Mouse (Mus musculus) CH12.LX (cell line): Measurements from ENCODE around the gene Dhx32. TPM values are rescaled to one million over a fixed set of nuclear protein-coding genes. Genes with fewer than 3 reads are reported as not detected.

Source experiments
- DNase-seq: peaks from one replicate; pipeline ENCODE4 v3.0.0-alpha.2; 2013; ENCODE audit errors: extremely low read depth
- H3K27ac ChIP-seq: 2 replicates; pipeline ENCODE4 v1.5.1; 2012; ENCODE audit warnings: low read depth, mild to moderate bottlenecking, control low read depth, moderate library complexity; ENCODE audit not compliant: insufficient read depth
- H3K27me3 ChIP-seq: replicated peaks from 2 replicates; pipeline ENCODE3; 2012; ENCODE audit warnings: inconsistent platforms
- H3K36me3 ChIP-seq, 2 experiments: replicated peaks in 1 of 2; 2 replicates each; pipeline versions ENCODE3 to v1.6.1; 2012; ENCODE audit warnings: inconsistent platforms in 1 of 2, low read length in 1 of 2, mild to moderate bottlenecking in 1 of 2, mixed read lengths in 1 of 2, moderate library complexity in 1 of 2; ENCODE audit not compliant: control insufficient read depth in 1 of 2, insufficient read depth in 1 of 2
- H3K4me1 ChIP-seq, 2 experiments: 2 replicates each; pipeline ENCODE4 v1.6.1; 2012; ENCODE audit warnings: inconsistent platforms in 1 of 2, moderate library complexity in 1 of 2; ENCODE audit not compliant: insufficient read depth in 2 of 2, control insufficient read depth in 1 of 2
- H3K4me2 ChIP-seq: 2 replicates; pipeline ENCODE4 v1.6.1; 2012; ENCODE audit warnings: low read depth, mild to moderate bottlenecking, control low read depth; ENCODE audit not compliant: poor library complexity, insufficient read depth, severe bottlenecking
- H3K4me3 ChIP-seq, 3 experiments: fragments of 150-350 bp in 1 of 3; sonication (generic) in 1 of 3; replicated peaks in 1 of 3; 2 replicates each; pipeline versions ENCODE3 to v1.5.1; 2011 to 2012; ENCODE audit warnings: low read depth in 2 of 3, low read length in 2 of 3, mild to moderate bottlenecking in 2 of 3, moderate library complexity in 2 of 3, control low read depth in 1 of 3, improper control_type of control experiment in 1 of 3, inconsistent platforms in 1 of 3, mixed read lengths in 1 of 3; ENCODE audit not compliant: poor library complexity in 1 of 3
- H3K79me2 ChIP-seq: replicated peaks from 2 replicates; pipeline ENCODE4 v1.6.1; 2012; ENCODE audit warnings: mild to moderate bottlenecking, moderate library complexity; ENCODE audit not compliant: control insufficient read depth, poor library complexity, insufficient read depth, severe bottlenecking; ENCODE audit errors: extremely low read depth
- H3K9ac ChIP-seq: 2 replicates; pipeline ENCODE4 v1.6.1; 2012; ENCODE audit warnings: low read depth, mild to moderate bottlenecking, control low read depth, moderate library complexity; ENCODE audit not compliant: insufficient read depth
- H3K9me3 ChIP-seq: replicated peaks from 2 replicates; pipeline ENCODE3; 2012; ENCODE audit warnings: low read length, inconsistent platforms, mixed read lengths
- BHLHE40 ChIP-seq: IDR thresholded peaks from 2 replicates; pipeline ENCODE4 v1.6.1; 2011; ENCODE audit warnings: mild to moderate bottlenecking, low read depth, low read length, improper control_type of control experiment
- CHD1 ChIP-seq: IDR thresholded peaks from 2 replicates; pipeline ENCODE4 v1.6.1; 2012; ENCODE audit warnings: low read depth, low read length, improper control_type of control experiment, inconsistent platforms
- CHD2 ChIP-seq: IDR thresholded peaks from 2 replicates; pipeline ENCODE4 v1.6.1; 2011; ENCODE audit warnings: low read length, improper control_type of control experiment
- ELF1 ChIP-seq: IDR thresholded peaks from 2 replicates; pipeline ENCODE4 v1.6.1; 2014; ENCODE audit warnings: low read depth, mild to moderate bottlenecking, inconsistent platforms, low read length, improper control_type of control experiment
- ETS1 ChIP-seq: conservative IDR thresholded peaks from 2 replicates; pipeline ENCODE4 v1.6.1; 2012; ENCODE audit warnings: low read depth, mild to moderate bottlenecking, inconsistent platforms, low read length, improper control_type of control experiment, moderate library complexity
- GABPA ChIP-seq: IDR thresholded peaks from 2 replicates; pipeline ENCODE4 v1.6.1; 2012; ENCODE audit warnings: low read depth, low read length, improper control_type of control experiment, inconsistent platforms; ENCODE audit not compliant: insufficient replicate concordance
- HCFC1 ChIP-seq: IDR thresholded peaks from 2 replicates; pipeline ENCODE4 v1.6.1; 2012; ENCODE audit warnings: low read depth, mild to moderate bottlenecking, inconsistent platforms, low read length, improper control_type of control experiment
- IRF4 ChIP-seq: IDR thresholded peaks from 2 replicates; pipeline ENCODE4 v1.6.1; 2014; ENCODE audit warnings: low read depth, mild to moderate bottlenecking, inconsistent platforms, low read length, improper control_type of control experiment
- JUN ChIP-seq: IDR thresholded peaks from 2 replicates; pipeline ENCODE4 v1.6.1; 2011; ENCODE audit warnings: low read depth, mild to moderate bottlenecking, low read length, improper control_type of control experiment, moderate library complexity; ENCODE audit not compliant: insufficient read depth
- JUND ChIP-seq: conservative IDR thresholded peaks from 2 replicates; pipeline ENCODE4 v1.6.1; 2011; ENCODE audit warnings: low read depth, low read length, improper control_type of control experiment
- KAT2A ChIP-seq: IDR thresholded peaks from 2 replicates; pipeline ENCODE4 v1.6.1; 2012; ENCODE audit warnings: low read length, improper control_type of control experiment, inconsistent platforms; ENCODE audit not compliant: insufficient replicate concordance
- MXI1 ChIP-seq: IDR thresholded peaks from 2 replicates; pipeline ENCODE4 v1.6.1; 2011; ENCODE audit warnings: mild to moderate bottlenecking, low read depth, low read length, improper control_type of control experiment
- NELFE ChIP-seq: IDR thresholded peaks from 2 replicates; pipeline ENCODE4 v1.6.1; 2011; ENCODE audit warnings: low read depth, low read length, improper control_type of control experiment
- TBP ChIP-seq: conservative IDR thresholded peaks from 2 replicates; pipeline ENCODE4 v1.6.1; 2011; ENCODE audit warnings: low read depth, low read length, improper control_type of control experiment
- USF1 ChIP-seq: IDR thresholded peaks from 2 replicates; pipeline ENCODE4 v1.6.1; 2014; ENCODE audit warnings: low read depth, mild to moderate bottlenecking, inconsistent platforms, low read length, improper control_type of control experiment
- ZKSCAN1 ChIP-seq: IDR thresholded peaks from 2 replicates; pipeline ENCODE4 v1.6.1; 2012; ENCODE audit warnings: low read depth, inconsistent platforms, low read length, improper control_type of control experiment, borderline replicate concordance
- ZMIZ1 ChIP-seq: IDR thresholded peaks from 2 replicates; pipeline ENCODE4 v1.6.1; 2012; ENCODE audit warnings: low read depth, mild to moderate bottlenecking, inconsistent platforms, low read length, improper control_type of control experiment
- ZNF384 ChIP-seq: IDR thresholded peaks from 2 replicates; pipeline ENCODE4 v1.6.1; 2012; ENCODE audit warnings: low read depth, low read length, improper control_type of control experiment, inconsistent platforms
- dilution Hi-C: fragments of 300-500 bp; cut with MboI; formaldehyde crosslinking; loops from 2 replicates; pipeline ENCODE4 v1.14.3; 2020; ENCODE audit warnings: low sequenced_read_pairs; ENCODE audit not compliant: extremely low pct_unique_long_range_greater_than_20kb, extremely low pct_ligation_motif_present
- in situ Hi-C: fragments of 300-500 bp; cut with MboI; formaldehyde crosslinking; loops from 3 replicates; pipeline ENCODE4 v1.14.3; 2019; ENCODE audit warnings: low sequenced_read_pairs, low pct_ligation_motif_present, low pct_unique_long_range_greater_than_20kb, mixed read lengths
- polyA plus RNA-seq: library from polyadenylated mRNA; unstranded; fragments of >175 nt; gene quantifications from 2 replicates; pipeline ENCODE4 v1.2.1, GENCODE M21; 2012; ENCODE audit warnings: low read depth; ENCODE audit not compliant: insufficient read length
- total RNA-seq, 2 experiments: library from RNA; depleted of rRNA; stranded (reverse); fragments of 300-350 nt in 1 of 2; fragments of >200 nt in 1 of 2; gene quantifications; 2 replicates each; pipeline ENCODE4 v1.2.3; 2012 to 2014

The Dhx32 gene
- total and polyA plus RNA-seq, 3 experiments: 16.3 to 20.6 (median 16.9) TPM

DNA sequence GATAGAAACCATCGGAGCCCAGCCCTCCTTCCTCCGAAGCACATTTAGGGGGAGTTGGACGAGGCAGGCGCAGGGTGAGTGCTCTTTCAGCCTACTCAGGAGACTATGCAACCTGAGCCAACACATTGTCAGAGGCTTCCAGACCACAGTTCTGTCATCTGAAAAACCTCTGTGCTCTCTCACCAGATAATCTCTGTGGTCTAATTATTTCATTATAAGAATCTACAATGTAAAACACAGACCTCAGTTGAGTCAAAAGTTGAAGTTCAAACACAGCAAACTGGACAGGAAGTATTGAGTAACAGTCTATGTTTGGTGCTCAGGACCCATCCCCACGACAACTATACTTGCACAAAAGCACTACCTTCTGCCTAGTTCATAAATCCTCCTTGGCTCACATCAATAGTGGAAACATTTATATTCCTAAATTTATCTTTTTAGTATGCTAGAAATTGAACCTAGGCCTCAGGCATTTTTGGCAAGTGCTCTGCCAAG lies 24.5 kb downstream of the Dhx32 start:
- dilution Hi-C loops: no loop called here
- DNase-seq: no peak
- TF ChIP-seq ELF1: no peak
- TF ChIP-seq JUN: no peak
- TF ChIP-seq ZMIZ1: no peak
- TF ChIP-seq USF1: no peak
- TF ChIP-seq ZNF384: no peak
- no peak for TF ChIP-seq MXI1
- no peak for TF ChIP-seq BHLHE40
- no peak for TF ChIP-seq ETS1
- no peak for TF ChIP-seq KAT2A
- TF ChIP-seq IRF4: no peak
- TF ChIP-seq CHD1: no peak
- no peak for TF ChIP-seq JUND
- no peak for TF ChIP-seq HCFC1
- no peak for TF ChIP-seq TBP
- no peak for TF ChIP-seq ZKSCAN1
- no peak overlapping the region for H3K4me2 ChIP-seq
- H3K36me3 ChIP-seq: peaks cover 0 to 31% of the 10 kb centered on the region in 2 experiments
- no peaks in the 10 kb centered on the region for H3K79me2 ChIP-seq
- in situ Hi-C loops: no loop called here
- no peaks in the 10 kb centered on the region for H3K27me3 ChIP-seq
- no peak overlapping the region for H3K9ac ChIP-seq
- H3K9me3 ChIP-seq: no peaks in the 10 kb centered on the region
- H3K4me3 ChIP-seq: no peak overlapping the region
- no peaks in the 10 kb centered on the region for H3K4me1 ChIP-seq
- H3K27ac ChIP-seq: no peak overlapping the region

DNA sequence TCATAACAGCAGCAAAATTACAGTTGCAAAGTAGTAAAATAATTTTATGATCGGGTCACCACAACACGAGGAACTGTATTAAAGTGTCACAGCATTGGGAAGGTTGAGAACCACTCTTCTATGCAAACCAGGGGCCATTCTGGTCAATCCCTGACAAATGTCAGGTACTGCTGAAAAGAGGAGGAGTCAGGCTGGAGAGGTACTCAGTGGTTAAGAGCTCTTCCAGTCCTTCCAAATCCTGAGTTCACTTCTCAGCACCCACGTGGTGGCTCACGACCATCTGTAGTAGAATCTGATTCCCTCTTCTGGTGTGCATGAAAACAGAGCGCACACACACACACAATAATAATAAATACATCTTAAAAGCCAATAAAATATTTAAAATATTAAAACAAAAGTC lies 31.4 kb downstream of the Dhx32 start:
- dilution Hi-C loops: no loop called here

More for the DNA sequence above, 31.4 kb downstream of the Dhx32 start:
- no peak overlapping the region for H3K9ac ChIP-seq
- H3K27ac ChIP-seq: no peak overlapping the region
- no peak for DNase-seq
- H3K9me3 ChIP-seq: no peaks in the 10 kb centered on the region
- no peak for TF ChIP-seq CHD2
- no peak for TF ChIP-seq ZMIZ1
- no peak for TF ChIP-seq GABPA
- TF ChIP-seq BHLHE40: no peak
- no peak for TF ChIP-seq USF1
- TF ChIP-seq NELFE: no peak
- in situ Hi-C loops: no loop called here
- no peaks in the 10 kb centered on the region for H3K27me3 ChIP-seq
- no peaks in the 10 kb centered on the region for H3K79me2 ChIP-seq
- H3K4me2 ChIP-seq: no peak overlapping the region
- H3K36me3 ChIP-seq: peaks cover 3 to 32% of the 10 kb centered on the region in 2 experiments
- no peak overlapping the region for H3K4me3 ChIP-seq
- peaks cover 0 to 14% of the 10 kb centered on the region in 2 experiments; a peak in 1 of 4 replicates for H3K4me1 ChIP-seq
